Mouse (Mus musculus) thymus, adult 2 months (tissue): Measurements from ENCODE around the gene Cd8a. TPM values are rescaled to one million over a fixed set of nuclear protein-coding genes. Genes with fewer than 3 reads are reported as not detected.

Experiments used
- DNase-seq: peaks from one replicate; pipeline ENCODE4 v3.0.0; 2021
- H3K27ac ChIP-seq: fragments of 200-500 bp; 2 replicates; pipeline ENCODE4 v1.5.1; 2012; ENCODE audit warnings: low read length, control low read depth; ENCODE audit not compliant: control insufficient read depth, insufficient read depth
- H3K27me3 ChIP-seq: fragments of 200-500 bp; 2 replicates; pipeline ENCODE4 v1.6.1; 2012; ENCODE audit warnings: mild to moderate bottlenecking, low read length, moderate library complexity, mixed read lengths; ENCODE audit not compliant: control insufficient read depth, insufficient read depth
- H3K36me3 ChIP-seq: fragments of 200-500 bp; 2 replicates; pipeline ENCODE4 v1.6.1; 2012; ENCODE audit warnings: mild to moderate bottlenecking, low read length, moderate library complexity; ENCODE audit not compliant: control insufficient read depth, insufficient read depth
- H3K4me1 ChIP-seq: fragments of 200-500 bp; replicated peaks from 2 replicates; pipeline ENCODE4 v1.6.1; 2012; ENCODE audit warnings: low read length; ENCODE audit not compliant: control insufficient read depth, insufficient read depth
- H3K4me3 ChIP-seq: fragments of 200-500 bp; 2 replicates; pipeline ENCODE4 v1.5.1; 2012; ENCODE audit warnings: mild to moderate bottlenecking, low read length, control low read depth, moderate library complexity; ENCODE audit not compliant: control insufficient read depth, insufficient read depth
- CTCF ChIP-seq: fragments of 200-500 bp; IDR thresholded peaks from 2 replicates; pipeline ENCODE4 v1.5.1; 2012; ENCODE audit warnings: mild to moderate bottlenecking, control low read depth, low read length, moderate library complexity, borderline replicate concordance; ENCODE audit not compliant: control insufficient read depth, poor library complexity, insufficient read depth; ENCODE audit errors: extremely low read depth
- POLR2A ChIP-seq: fragments of 200-500 bp; IDR thresholded peaks from 2 replicates; pipeline ENCODE4 v1.6.1; 2012; ENCODE audit warnings: mild to moderate bottlenecking, low read length, control low read depth, moderate library complexity; ENCODE audit not compliant: control insufficient read depth, poor library complexity, insufficient read depth; ENCODE audit errors: extremely low read depth
- WGBS: fragments of 180-500 bp; shearing (Covaris S2); methylation state at CpG from one replicate; pipeline ENCODE4 v1.1.7; 2018; 5-methylcytosine and 5-hydroxymethylcytosine counted together
- polyA plus RNA-seq: library from polyadenylated mRNA; depleted of rRNA; stranded (reverse); fragments of >200 nt; gene quantifications from 2 replicates; pipeline ENCODE4 v1.2.3, GENCODE M21; 2012; rRNA removed

Gene Cd8a
- polyA plus RNA-seq, 1 experiment, result 918 TPM

- TF ChIP-seq POLR2A (no peak), CTCF (no peak)
- Histone ChIP-seq H3K4me1 (no peaks in the 10 kb centered on the region), H3K27ac (no peak overlapping the region), H3K4me3 (no peak overlapping the region), H3K36me3 (peaks cover 24% of the 10 kb centered on the region), H3K27me3 (no peaks in the 10 kb centered on the region)
- peak; percentile 55 for DNase-seq
- 91% methylated on average over 3 of the region's 3 CpGs for WGBS
Observed at GRCm38 (mm10) chr6:71423116-71423515, 49.9 kb downstream of the Cd8a start.

GRCm38 (mm10) chr6:71425681-71426080, 52.5 kb downstream of the Cd8a start:
- peaks cover 25% of the 10 kb centered on the region for H3K36me3 ChIP-seq
- H3K4me3 ChIP-seq, result no peak overlapping the region
- H3K4me1 ChIP-seq, result no peaks in the 10 kb centered on the region; the same call in 1 of the 2 replicates
- H3K27me3 ChIP-seq, result no peaks in the 10 kb centered on the region
- H3K27ac ChIP-seq, result no peak overlapping the region
- no peak for TF ChIP-seq CTCF
- no peak for DNase-seq
- WGBS, result 96% methylated on average over 6 of the region's 6 CpGs

- DNase-seq, result no peak
- TF ChIP-seq POLR2A (no peak), CTCF (no peak)
- H3K27me3 ChIP-seq, result no peaks in the 10 kb centered on the region
- no peak overlapping the region for H3K4me3 ChIP-seq
- peaks cover 2% of the 10 kb centered on the region; the same call in 1 of the 2 replicates for H3K4me1 ChIP-seq
- H3K36me3 ChIP-seq, result peaks cover 25% of the 10 kb centered on the region
- no peak overlapping the region for H3K27ac ChIP-seq
- WGBS, result 94% methylated on average over 4 of the region's 4 CpGs
Observed at GRCm38 (mm10) chr6:71427996-71428725, 54.9 kb downstream of the Cd8a start.

Other genes with a start within 250 kb of the Cd8a start
- 3.9 and 4.6 TPM in 2 replicates for gene Thnsl2, start 229.0 kb upstream of the Cd8a start, polyA plus RNA-seq
- gene Fabp1, start 173.6 kb upstream of the Cd8a start, polyA plus RNA-seq, result 0.47 and 2.2 TPM in 2 replicates
- 7.7 and 8.9 TPM in 2 replicates for gene Krcc1, start 101.8 kb upstream of the Cd8a start, polyA plus RNA-seq
- 9.6 and 15.1 TPM in 2 replicates for gene Smyd1, start 51.2 kb upstream of the Cd8a start, polyA plus RNA-seq
- gene Cd8b1, start 50.6 kb upstream of the Cd8a start, polyA plus RNA-seq, result 712 and 845 TPM in 2 replicates
- 268 and 316 TPM in 2 replicates for gene Rmnd5a, start 67.2 kb downstream of the Cd8a start, polyA plus RNA-seq
- gene Rnf103, start 120.5 kb downstream of the Cd8a start, polyA plus RNA-seq, result 14.3 and 21.5 TPM in 2 replicates
- 27.1 and 33.8 TPM in 2 replicates for gene Chmp3, start 170.4 kb downstream of the Cd8a start, polyA plus RNA-seq